Mouse (Mus musculus) activated CD4-positive, CD25-positive, alpha-beta regulatory T cell, adult 9 weeks (primary cell): ENCODE data around the gene Tma16. TPM values are rescaled to one million over a fixed set of nuclear protein-coding genes. Genes with fewer than 3 reads are reported as not detected.

Experiments used
- polyA plus RNA-seq: library from polyadenylated mRNA; unstranded; fragments of 100-300 nt; shearing (Covaris generic); gene quantifications from one replicate; pipeline ENCODE4 v1.2.1, GENCODE M21; 2017

Tma16 gene
- polyA plus RNA-seq, result 10.6 TPM

DNA sequence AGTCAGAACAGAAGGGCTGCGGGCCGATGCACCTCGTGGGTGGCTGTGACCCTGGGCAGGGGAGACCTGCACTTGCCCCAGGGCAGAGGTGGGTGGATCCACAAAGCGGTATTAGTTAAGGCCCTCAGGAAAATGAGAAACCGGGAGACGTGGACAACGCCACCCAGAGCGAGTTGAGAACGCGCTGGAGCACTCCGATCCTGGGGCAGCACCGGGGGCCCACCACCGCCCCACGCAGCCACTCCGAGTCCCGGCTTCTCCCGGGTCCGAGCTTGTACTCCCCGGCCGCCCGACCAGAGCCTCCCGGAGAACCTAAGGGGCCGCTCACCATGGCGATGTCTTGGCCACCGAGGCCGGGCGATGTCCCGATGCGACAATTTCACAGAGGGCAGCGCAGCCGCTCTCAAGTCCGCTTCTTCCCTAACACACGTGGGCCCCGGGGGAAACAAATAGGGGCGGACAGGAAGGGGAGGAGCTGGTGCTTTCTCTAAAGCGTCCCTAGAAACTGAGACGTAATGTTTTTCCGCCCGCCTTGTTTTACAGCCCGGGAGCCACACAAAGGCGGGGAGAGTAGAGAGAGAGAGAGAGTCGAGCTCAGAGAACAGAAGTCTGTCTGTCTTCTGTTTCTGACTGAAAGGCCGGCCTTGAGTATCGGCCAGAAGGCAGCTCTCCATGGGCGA is at the start of gene Tma16:
Gene Tma16, minus strand, starts transcription at position 447 of the 680 bp plus-strand sequence.

DNA sequence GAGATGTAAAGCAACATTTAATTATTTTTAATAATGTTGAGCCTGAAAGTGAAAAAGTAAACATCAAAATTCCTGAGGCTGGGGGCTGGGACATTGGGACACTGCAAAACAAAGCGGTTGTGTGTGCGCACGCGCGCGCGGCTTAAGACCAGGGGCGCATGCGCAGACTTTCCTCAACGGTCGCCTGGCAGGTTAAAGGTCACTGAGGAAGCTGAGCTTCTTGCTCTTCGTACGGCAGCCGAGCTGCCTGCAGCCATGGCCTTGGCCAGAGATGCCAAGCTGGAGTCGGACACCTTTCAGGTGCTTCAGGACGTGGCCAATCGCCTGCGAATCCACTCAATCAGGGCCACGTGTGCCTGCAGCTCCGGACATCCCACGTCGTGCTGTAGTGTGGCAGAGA is 25.2 kb upstream of the Tma16 start, which contains the start of gene Tktl2:
Gene Tktl2, plus strand, starts transcription at position 220 of the 400 bp plus-strand sequence.

Other genes starting within 250 kb of the Tma16 start
- gene Tktl2, start 25.2 kb upstream of the Tma16 start, polyA plus RNA-seq, result not detected
- not detected for gene Npy5r, start 201.6 kb upstream of the Tma16 start, polyA plus RNA-seq
- not detected for gene Npy1r, start 210.7 kb upstream of the Tma16 start, polyA plus RNA-seq